Mouse (Mus musculus): ENCODE data around the gene Mcm8. TPM values are rescaled to one million over a fixed set of nuclear protein-coding genes. Genes with fewer than 3 reads are reported as not detected.
A peak's percentile ranks its signal among the peaks of the same experiment; 100 is the strongest.

Mcm8 gene
- polyA plus RNA-seq, 1 experiment from 2014 or later: 8.7 TPM

DNA sequence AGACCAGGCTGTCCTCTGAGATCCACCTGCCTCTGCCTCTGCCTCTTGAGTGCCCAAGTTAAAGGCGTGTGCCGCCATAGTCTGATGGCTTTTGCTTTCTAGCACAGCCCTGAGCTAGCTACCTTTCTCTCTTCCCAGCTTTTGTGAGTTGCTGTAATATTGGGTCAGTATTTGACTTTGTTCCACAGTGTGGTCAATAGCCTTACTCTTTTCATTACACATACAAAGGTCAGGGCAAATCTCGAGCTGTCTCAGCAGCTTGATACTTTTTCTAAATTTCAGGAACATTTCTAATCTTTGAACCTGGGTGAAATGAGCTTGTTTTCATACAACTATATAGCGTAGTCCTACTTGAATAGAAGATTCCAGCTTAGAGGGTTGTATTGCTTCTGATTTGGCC lies 32.4 kb downstream of the Mcm8 start:
- Histone ChIP-seq H3K9me3 (no peaks in the 10 kb centered on the region), H3K4me2 (replicated peaks) (peak overlapping the region; percentile 80; the same call in 1 of the 2 replicates), H3K4me1 (peaks cover 25% of the 10 kb centered on the region), H3K36me3 (peaks cover 12% of the 10 kb centered on the region; the same call in 1 of the 2 replicates), H3K27ac (replicated peaks) (no peak overlapping the region), H3K4me3 (peak overlapping the region; percentile 99; the same call in 1 of the 2 replicates), H3K9ac (replicated peaks) (no peak overlapping the region), H3K27me3 (no peaks in the 10 kb centered on the region)
- 87% methylated on average over 4 of the region's 4 CpGs for WGBS
- ATAC-seq (replicated peaks): no peak

DNA sequence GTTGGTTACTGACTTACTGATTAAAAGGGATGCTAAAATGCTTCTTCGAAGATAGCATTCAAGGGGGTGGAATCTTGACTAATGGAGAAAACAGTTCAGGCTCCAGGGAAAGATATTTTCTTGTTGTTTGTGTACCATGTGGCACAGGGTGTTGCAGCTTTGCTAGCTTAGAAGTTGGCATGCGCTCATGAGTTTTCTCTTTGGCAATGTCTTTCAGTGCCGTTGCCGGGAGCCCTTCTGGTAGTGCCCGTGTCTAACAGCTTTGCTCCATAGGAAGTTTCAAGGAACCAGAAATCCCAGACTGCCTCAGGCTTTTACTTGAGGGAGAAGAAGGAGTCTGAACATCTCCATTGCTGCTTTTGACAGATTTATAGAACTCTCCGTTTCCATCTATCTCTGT lies 33.2 kb downstream of the Mcm8 start:
- Histone ChIP-seq H3K36me3 (peaks cover 12% of the 10 kb centered on the region; the same call in 1 of the 2 replicates), H3K27me3 (no peaks in the 10 kb centered on the region), H3K9me3 (no peaks in the 10 kb centered on the region), H3K9ac (replicated peaks) (no peak overlapping the region), H3K4me1 (peaks cover 25% of the 10 kb centered on the region), H3K4me3 (no peak overlapping the region), H3K4me2 (replicated peaks) (no peak overlapping the region), H3K27ac (replicated peaks) (no peak overlapping the region)
- WGBS: 67% methylated on average over 6 of the region's 6 CpGs
- ATAC-seq (replicated peaks): no peak

DNA sequence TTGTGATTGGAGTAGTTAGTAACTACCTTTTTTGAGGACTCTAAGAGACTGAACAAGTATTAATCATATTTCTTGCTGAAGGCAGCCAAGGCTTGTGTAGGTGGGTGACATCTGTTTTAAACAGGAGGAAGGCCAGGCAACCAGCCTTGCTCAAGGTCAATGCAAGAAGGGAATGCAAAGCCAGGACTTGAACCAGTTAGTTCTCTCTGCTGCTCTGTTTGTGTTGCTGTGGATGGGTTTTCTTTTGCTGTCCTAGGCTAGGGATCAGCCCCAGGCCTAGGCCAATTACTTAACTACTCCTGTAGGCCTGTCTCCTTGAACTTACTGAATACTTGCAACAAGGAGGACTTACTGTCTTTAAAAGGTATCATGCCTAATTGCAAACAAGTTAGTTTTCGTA lies 37.1 kb downstream of the Mcm8 start:
- peaks cover 15% of the 10 kb centered on the region; the same call in 1 of the 2 replicates for H3K36me3 ChIP-seq
- no peak for ATAC-seq (replicated peaks)
- 95% methylated on average over 1 of the region's 1 CpGs for WGBS
- H3K4me1 ChIP-seq: peaks cover 13% of the 10 kb centered on the region
- no peak overlapping the region for H3K9ac ChIP-seq (replicated peaks)
- no peak overlapping the region for H3K27ac ChIP-seq (replicated peaks)
- no peaks in the 10 kb centered on the region for H3K27me3 ChIP-seq
- no peak overlapping the region for H3K4me3 ChIP-seq
- no peaks in the 10 kb centered on the region for H3K9me3 ChIP-seq
- no peak overlapping the region for H3K4me2 ChIP-seq (replicated peaks)

DNA sequence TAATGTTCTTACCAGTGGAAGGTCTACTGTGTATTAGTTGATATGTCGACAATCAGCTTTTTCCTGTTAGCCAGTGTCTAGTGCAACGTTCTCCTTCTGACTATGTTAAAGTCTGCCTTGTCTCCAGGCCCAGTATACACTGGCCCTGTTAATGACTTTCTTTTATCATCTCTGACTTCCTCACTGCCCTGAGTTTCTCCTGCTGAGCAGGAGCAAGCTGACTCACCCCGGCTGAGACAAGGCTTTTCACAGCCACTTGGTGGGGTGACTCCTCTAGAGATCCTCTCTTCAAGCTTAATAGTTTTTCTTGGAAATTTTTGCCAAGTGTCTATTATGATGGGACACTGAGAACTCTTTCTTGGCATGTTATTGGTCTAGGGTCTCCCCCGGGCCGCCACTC lies 40.4 kb downstream of the Mcm8 start:
- Histone ChIP-seq H3K4me3 (no peak overlapping the region), H3K9me3 (no peaks in the 10 kb centered on the region), H3K9ac (replicated peaks) (no peak overlapping the region), H3K4me1 (0 out of 2 replicates have a peak, but pooled peaks cover under 1% of the 10 kb centered on the region), H3K27ac (replicated peaks) (no peak overlapping the region), H3K4me2 (replicated peaks) (no peak overlapping the region), H3K27me3 (no peaks in the 10 kb centered on the region), H3K36me3 (0 out of 2 replicates have a peak, but pooled peaks cover 5% of the 10 kb centered on the region)
- 74% methylated on average over 5 of the region's 5 CpGs for WGBS
- ATAC-seq (replicated peaks): no peak

DNA sequence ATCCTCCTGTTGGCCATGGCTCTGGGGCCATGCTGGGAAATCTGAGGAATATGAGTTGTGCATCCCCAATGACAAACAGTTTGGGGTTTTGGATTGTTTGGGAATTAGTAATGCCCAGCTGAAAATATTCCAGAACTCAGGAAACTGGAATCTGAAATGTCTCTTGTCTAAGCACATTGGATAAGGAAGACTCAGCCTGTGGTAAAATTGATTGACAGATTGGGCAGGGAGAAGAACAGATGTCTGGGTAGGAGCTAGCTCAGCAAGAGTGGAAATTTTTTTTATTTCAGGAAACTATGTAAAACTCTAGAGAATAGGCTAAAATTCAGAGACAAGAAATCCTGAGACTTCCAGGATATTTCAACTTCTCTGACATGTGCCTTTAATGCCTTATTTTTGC lies 44.5 kb downstream of the Mcm8 start:
- peaks cover 10% of the 10 kb centered on the region for H3K36me3 ChIP-seq
- no peaks in the 10 kb centered on the region for H3K9me3 ChIP-seq
- H3K9ac ChIP-seq (replicated peaks): no peak overlapping the region
- no peak for ATAC-seq (replicated peaks)
- 0 out of 2 replicates have a peak, but pooled peaks cover 2% of the 10 kb centered on the region for H3K4me1 ChIP-seq
- H3K4me3 ChIP-seq: no peak overlapping the region
- H3K27ac ChIP-seq (replicated peaks): no peak overlapping the region
- H3K4me2 ChIP-seq (replicated peaks): no peak overlapping the region
- H3K27me3 ChIP-seq: no peaks in the 10 kb centered on the region

DNA sequence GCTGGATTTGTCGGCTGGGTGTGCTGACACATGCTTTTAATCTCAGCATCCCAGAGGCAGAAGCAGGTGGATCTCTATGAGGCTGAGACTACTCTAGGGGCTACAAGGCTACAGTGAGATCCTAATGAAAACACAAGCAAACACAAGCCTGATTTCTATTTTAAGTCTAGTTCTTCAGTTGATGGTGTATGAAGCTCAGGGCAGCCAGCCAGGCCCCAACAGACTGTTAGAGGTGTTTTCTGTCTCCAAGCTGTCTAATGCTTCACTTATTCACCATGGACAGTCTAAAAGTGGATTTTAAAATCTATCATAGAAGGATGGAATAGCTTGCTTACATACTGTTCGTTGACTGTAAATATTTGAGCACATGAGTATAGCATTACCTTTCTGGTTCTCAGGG lies 45.5 kb downstream of the Mcm8 start:
- H3K9ac ChIP-seq (replicated peaks): no peak overlapping the region
- no peak overlapping the region for H3K27ac ChIP-seq (replicated peaks)
- no peak overlapping the region for H3K4me2 ChIP-seq (replicated peaks)
- H3K36me3 ChIP-seq: peaks cover 17% of the 10 kb centered on the region
- ATAC-seq (replicated peaks): no peak
- no peaks in the 10 kb centered on the region for H3K9me3 ChIP-seq
- no peak overlapping the region for H3K4me3 ChIP-seq
- 0 out of 2 replicates have a peak, but pooled peaks cover 2% of the 10 kb centered on the region for H3K4me1 ChIP-seq
- H3K27me3 ChIP-seq: no peaks in the 10 kb centered on the region
- WGBS: 90% methylated on average over 2 of the region's 2 CpGs

DNA sequence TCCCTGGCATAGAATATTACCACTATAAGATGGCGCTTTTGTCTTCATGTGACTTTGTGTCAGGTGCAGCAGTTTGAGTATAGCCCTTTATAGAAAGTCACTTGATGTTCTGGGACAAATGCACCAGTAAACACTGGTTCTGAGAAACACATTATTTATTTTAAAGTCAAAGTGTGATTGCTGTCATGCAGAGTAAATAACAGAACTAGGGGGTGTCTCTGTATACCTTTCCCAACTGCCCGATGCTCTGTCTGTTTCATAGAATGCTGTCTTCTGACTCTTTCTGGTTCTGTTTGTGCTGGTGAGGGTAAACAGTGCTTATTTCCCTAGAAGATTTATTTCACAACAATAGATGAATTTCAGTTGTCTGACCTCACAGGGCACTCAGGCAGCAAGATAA lies 47.4 kb downstream of the Mcm8 start:
- Histone ChIP-seq H3K9ac (replicated peaks) (no peak overlapping the region), H3K27me3 (no peaks in the 10 kb centered on the region), H3K4me3 (no peak overlapping the region), H3K9me3 (no peaks in the 10 kb centered on the region), H3K4me2 (replicated peaks) (no peak overlapping the region), H3K4me1 (0 out of 2 replicates have a peak, but pooled peaks cover 2% of the 10 kb centered on the region), H3K27ac (replicated peaks) (no peak overlapping the region), H3K36me3 (peaks cover 22% of the 10 kb centered on the region)
- no peak for ATAC-seq (replicated peaks)
- WGBS: over 99% methylated on average over 2 of the region's 2 CpGs

DNA sequence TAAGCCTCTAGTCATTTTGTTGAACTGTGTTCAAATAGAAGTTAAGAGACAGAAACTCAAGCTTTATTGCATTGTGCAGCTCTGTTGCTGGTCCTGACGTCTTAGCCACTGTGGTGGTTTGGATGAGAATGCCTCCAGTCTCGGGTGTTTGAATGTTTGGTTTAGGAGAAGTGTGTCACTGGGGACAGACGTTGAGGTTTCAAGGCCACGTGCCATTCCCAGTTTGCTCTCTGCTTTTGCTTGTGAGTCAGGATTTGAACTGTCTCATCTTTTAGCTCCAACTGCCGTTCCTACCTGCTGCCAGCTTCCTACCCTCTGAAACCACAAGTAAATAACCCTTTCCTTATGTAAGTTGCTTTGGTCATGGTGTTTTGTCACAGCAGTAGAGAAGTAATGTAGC lies 51.6 kb downstream of the Mcm8 start:
- Histone ChIP-seq H3K36me3 (peaks cover 22% of the 10 kb centered on the region), H3K9me3 (no peaks in the 10 kb centered on the region), H3K9ac (replicated peaks) (no peak overlapping the region), H3K4me2 (replicated peaks) (no peak overlapping the region), H3K27ac (replicated peaks) (no peak overlapping the region), H3K4me1 (no peaks in the 10 kb centered on the region), H3K27me3 (no peaks in the 10 kb centered on the region), H3K4me3 (no peak overlapping the region)
- no peak for ATAC-seq (replicated peaks)
- 85% methylated on average over 5 of the region's 5 CpGs for WGBS

DNA sequence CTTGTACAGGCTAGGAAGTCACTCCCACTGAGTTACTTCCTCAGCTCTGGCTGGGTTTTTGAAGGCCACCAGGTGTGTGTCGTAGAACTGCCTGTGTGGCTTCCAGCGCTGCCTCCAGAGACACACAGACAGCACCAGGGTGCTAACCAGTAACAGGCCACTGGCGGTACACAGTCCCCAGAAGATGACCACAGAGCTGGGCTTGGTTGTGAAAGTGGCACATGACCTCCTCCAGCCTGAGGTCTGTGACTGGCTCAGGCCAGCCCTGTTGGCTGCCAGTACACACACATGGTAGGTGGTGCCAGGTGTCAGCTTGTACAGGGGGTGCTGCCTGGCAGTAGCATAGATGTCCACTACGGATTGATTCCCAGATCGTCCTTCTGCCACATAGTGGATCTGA lies 53.7 kb downstream of the Mcm8 start:
- no peak overlapping the region for H3K4me3 ChIP-seq
- H3K9me3 ChIP-seq: no peaks in the 10 kb centered on the region
- no peaks in the 10 kb centered on the region for H3K4me1 ChIP-seq
- H3K9ac ChIP-seq (replicated peaks): no peak overlapping the region
- ATAC-seq (replicated peaks): no peak
- H3K4me2 ChIP-seq (replicated peaks): no peak overlapping the region
- peaks cover 16% of the 10 kb centered on the region for H3K36me3 ChIP-seq
- H3K27me3 ChIP-seq: no peaks in the 10 kb centered on the region
- 89% methylated on average over 5 of the region's 5 CpGs for WGBS
- no peak overlapping the region for H3K27ac ChIP-seq (replicated peaks)

DNA sequence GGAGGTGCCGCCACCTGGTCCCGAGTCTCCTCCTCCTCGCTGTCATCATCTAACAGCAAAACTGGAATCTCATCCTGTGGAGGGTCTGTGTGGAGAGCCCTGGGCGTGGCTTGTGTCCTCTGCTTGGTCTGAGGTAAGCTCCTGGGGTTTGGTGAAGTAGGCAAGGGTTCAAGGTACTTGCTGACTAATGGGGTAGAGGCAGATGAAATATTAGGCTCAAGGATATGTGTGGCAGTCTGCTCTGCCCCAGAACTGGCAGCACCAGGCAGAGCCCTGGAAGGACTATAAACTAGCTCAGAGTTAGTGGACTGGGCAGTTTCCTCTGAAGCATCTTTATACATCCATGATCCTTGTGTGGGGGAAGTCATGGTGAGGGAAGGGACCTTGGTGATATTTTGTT lies 54.3 kb downstream of the Mcm8 start:
- no peak overlapping the region for H3K4me2 ChIP-seq (replicated peaks)
- H3K9ac ChIP-seq (replicated peaks): no peak overlapping the region
- no peak overlapping the region for H3K4me3 ChIP-seq
- WGBS: 84% methylated on average over 4 of the region's 4 CpGs
- H3K9me3 ChIP-seq: no peaks in the 10 kb centered on the region
- H3K27me3 ChIP-seq: no peaks in the 10 kb centered on the region
- H3K36me3 ChIP-seq: peaks cover 13% of the 10 kb centered on the region; the same call in 1 of the 2 replicates
- ATAC-seq (replicated peaks): no peak
- no peak overlapping the region for H3K27ac ChIP-seq (replicated peaks)
- no peaks in the 10 kb centered on the region for H3K4me1 ChIP-seq

DNA sequence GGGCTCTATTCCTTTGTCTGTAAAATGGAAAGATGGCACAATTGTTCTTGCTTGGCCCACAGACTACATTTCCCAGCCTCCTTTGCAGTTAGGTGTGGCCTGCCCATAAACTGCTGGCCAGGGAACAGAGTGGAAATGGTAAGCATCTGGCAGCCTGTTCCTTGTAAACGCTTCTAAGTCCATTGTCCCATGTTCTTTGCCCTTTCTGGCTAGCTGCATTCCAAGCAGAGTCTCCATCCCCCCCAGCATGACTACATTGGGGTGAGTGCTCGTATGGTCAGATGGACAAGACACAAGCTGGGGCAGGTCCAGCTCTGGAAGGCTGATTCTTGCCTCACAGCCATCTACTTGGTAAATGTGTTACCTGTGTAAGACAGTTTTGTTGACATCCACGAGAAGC lies 55.7 kb downstream of the Mcm8 start:
- Histone ChIP-seq H3K4me3 (no peak overlapping the region), H3K4me2 (replicated peaks) (no peak overlapping the region), H3K27me3 (no peaks in the 10 kb centered on the region), H3K9ac (replicated peaks) (no peak overlapping the region), H3K4me1 (no peaks in the 10 kb centered on the region), H3K36me3 (peaks cover 4% of the 10 kb centered on the region; the same call in 1 of the 2 replicates), H3K27ac (replicated peaks) (no peak overlapping the region), H3K9me3 (no peaks in the 10 kb centered on the region)
- WGBS: 81% methylated on average over 3 of the region's 3 CpGs
- ATAC-seq (replicated peaks): no peak

DNA sequence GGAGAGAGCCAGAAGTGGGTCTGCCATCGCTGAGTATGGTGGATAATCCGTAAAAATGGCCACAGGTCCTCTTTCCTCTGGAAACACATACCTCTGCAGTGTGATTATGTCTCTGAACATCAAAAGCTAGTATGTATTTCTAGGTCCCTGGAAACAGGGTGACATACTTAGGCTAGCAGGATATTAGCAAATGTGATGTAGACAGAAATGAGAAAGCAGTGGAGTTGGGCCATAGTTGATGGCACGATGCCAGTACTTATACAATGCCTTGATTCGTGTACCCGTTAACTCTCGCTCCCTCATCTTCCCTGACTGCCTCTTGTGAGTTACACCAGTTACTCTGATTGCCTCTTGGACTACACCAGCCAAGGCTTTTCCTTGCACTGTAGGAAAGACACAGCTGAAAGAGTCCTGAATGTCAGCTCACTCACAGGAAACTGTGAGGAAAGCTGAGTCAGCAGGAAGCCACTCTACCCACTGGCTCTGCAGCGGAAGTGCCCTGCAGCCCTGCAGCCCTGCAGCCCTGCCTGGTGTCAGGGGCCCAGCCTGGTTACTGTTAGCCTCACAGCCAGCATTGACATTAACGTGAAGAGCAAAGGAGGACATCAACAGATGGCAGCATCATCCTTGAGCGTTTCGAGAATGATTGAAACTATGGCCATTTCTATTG lies 57.9 kb downstream of the Mcm8 start:
- WGBS: 75% methylated on average over 10 of the region's 10 CpGs

DNA sequence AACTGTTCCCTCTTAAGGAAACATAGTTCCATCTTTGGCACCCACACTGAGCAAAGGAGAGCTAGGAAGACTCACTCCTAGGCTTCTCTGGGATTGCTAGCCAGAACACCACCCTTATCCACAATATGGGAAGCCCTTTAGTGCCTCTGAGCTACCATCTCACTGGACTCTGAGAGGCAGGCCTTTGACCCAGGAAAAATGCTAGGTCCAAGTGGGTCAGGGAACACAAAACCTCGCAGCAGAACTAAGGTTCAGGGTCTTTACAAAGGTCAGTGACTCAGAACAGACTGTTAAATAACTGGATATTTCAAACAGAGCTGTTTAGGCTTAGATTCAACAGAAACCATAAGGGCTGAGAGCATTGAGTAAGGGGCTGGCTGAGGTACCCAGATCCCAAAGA lies 61.0 kb downstream of the Mcm8 start:
- no peak overlapping the region for H3K9ac ChIP-seq (replicated peaks)
- H3K27ac ChIP-seq (replicated peaks): no peak overlapping the region
- H3K27me3 ChIP-seq: peaks cover 36% of the 10 kb centered on the region
- H3K36me3 ChIP-seq: no peaks in the 10 kb centered on the region
- ATAC-seq (replicated peaks): no peak
- H3K9me3 ChIP-seq: no peaks in the 10 kb centered on the region
- H3K4me2 ChIP-seq (replicated peaks): no peak overlapping the region
- 52% methylated on average over 1 of the region's 1 CpGs for WGBS
- peaks cover 11% of the 10 kb centered on the region for H3K4me1 ChIP-seq
- no peak overlapping the region for H3K4me3 ChIP-seq

More for the DNA sequence above, 57.9 kb downstream of the Mcm8 start:
- no peak overlapping the region for H3K4me3 ChIP-seq
- H3K9me3 ChIP-seq: no peaks in the 10 kb centered on the region
- H3K36me3 ChIP-seq: no peaks in the 10 kb centered on the region
- peaks cover 14% of the 10 kb centered on the region for H3K27me3 ChIP-seq
- peaks cover under 1% of the 10 kb centered on the region for H3K4me1 ChIP-seq
- no peak overlapping the region for H3K27ac ChIP-seq (replicated peaks)
- ATAC-seq (replicated peaks): no peak
- H3K4me2 ChIP-seq (replicated peaks): no peak overlapping the region
- H3K9ac ChIP-seq (replicated peaks): no peak overlapping the region
